Mouse (Mus musculus): ENCODE data around the gene Prss41. TPM values are rescaled to one million over a fixed set of nuclear protein-coding genes. Genes with fewer than 3 reads are reported as not detected.

Gene Prss41
- total and polyA plus RNA-seq, 3 experiments = 0.29 TPM; not detected in 2

- Histone ChIP-seq H3K27ac (no peak overlapping the region), H3K36me3 (ENCODE audit: control insufficient read depth, insufficient read depth, low read length) (peaks cover 14% of the 10 kb centered on the region), H3K4me1 (ENCODE audit: control insufficient read depth, insufficient read depth, low read length) (no peaks in the 10 kb centered on the region), H3K9ac (ENCODE audit: low read depth, low read length) (no peak overlapping the region), H3K79me2 (replicated peaks; ENCODE audit: control insufficient read depth, insufficient read depth, low read length) (no peaks in the 10 kb centered on the region; the same call in 1 of the 2 replicates), H3K27me3 (ENCODE audit: control insufficient read depth, insufficient read depth, low read length) (no peaks in the 10 kb centered on the region), H3K4me3 (no peak overlapping the region)
- 76% methylated on average over 16 of the region's 16 CpGs for WGBS
- TF ChIP-seq EP300 (IDR thresholded peaks at IDR 0.05; ENCODE audit: insufficient read depth, low read depth, low read length) (no peak), POLR2A (IDR thresholded peaks at IDR 0.05; ENCODE audit: insufficient read depth, low read depth, low read length) (no peak), CTCF (IDR thresholded peaks at IDR 0.05) (no peak)
- no peak for DNase-seq
- intact Hi-C loops (cut with DNase I) = no loop called here
These were observed 21.0 kb downstream of the Prss41 start for GRCm38 (mm10) chr17:23823018-23823417.

- Histone ChIP-seq H3K79me2 (replicated peaks; ENCODE audit: control insufficient read depth, insufficient read depth, low read length) (no peaks in the 10 kb centered on the region), H3K4me1 (ENCODE audit: control insufficient read depth, insufficient read depth, low read length) (no peaks in the 10 kb centered on the region), H3K36me3 (ENCODE audit: control insufficient read depth, insufficient read depth, low read length) (peaks cover 19% of the 10 kb centered on the region), H3K9ac (ENCODE audit: low read depth, low read length) (no peak overlapping the region), H3K27me3 (ENCODE audit: control insufficient read depth, insufficient read depth, low read length) (no peaks in the 10 kb centered on the region), H3K27ac (no peak overlapping the region), H3K4me3 (no peak overlapping the region)
- no peak for DNase-seq
- intact Hi-C loops (cut with DNase I) = no loop called here
- 60% methylated on average over 6 of the region's 6 CpGs for WGBS
- no peak for TF ChIP-seq POLR2A (IDR thresholded peaks at IDR 0.05; ENCODE audit: insufficient read depth, low read depth, low read length)
- TF ChIP-seq CTCF (IDR thresholded peaks at IDR 0.05) = no peak
- no peak for TF ChIP-seq EP300 (IDR thresholded peaks at IDR 0.05; ENCODE audit: insufficient read depth, low read depth, low read length)
These were observed 21.9 kb downstream of the Prss41 start for GRCm38 (mm10) chr17:23822094-23822493.

- TF ChIP-seq EP300 (IDR thresholded peaks at IDR 0.05; ENCODE audit: insufficient read depth, low read depth, low read length) (no peak), CTCF (IDR thresholded peaks at IDR 0.05) (no peak), POLR2A (IDR thresholded peaks at IDR 0.05; ENCODE audit: insufficient read depth, low read depth, low read length) (no peak)
- 96% methylated on average over 5 of the region's 5 CpGs for WGBS
- H3K4me3 ChIP-seq = no peak overlapping the region
- no peaks in the 10 kb centered on the region for H3K27me3 ChIP-seq (ENCODE audit: control insufficient read depth, insufficient read depth, low read length)
- no peak for DNase-seq
- H3K9ac ChIP-seq (ENCODE audit: low read depth, low read length) = no peak overlapping the region
- no peak overlapping the region for H3K27ac ChIP-seq
- no peaks in the 10 kb centered on the region for H3K79me2 ChIP-seq (replicated peaks; ENCODE audit: control insufficient read depth, insufficient read depth, low read length)
- H3K4me1 ChIP-seq (ENCODE audit: control insufficient read depth, insufficient read depth, low read length) = no peaks in the 10 kb centered on the region
- peaks cover 22% of the 10 kb centered on the region for H3K36me3 ChIP-seq (ENCODE audit: control insufficient read depth, insufficient read depth, low read length)
- intact Hi-C loops (cut with DNase I) = no loop called here
These were observed 23.2 kb downstream of the Prss41 start for GRCm38 (mm10) chr17:23820731-23821130.

GRCm38 (mm10) chr17:23819235-23819634, 24.7 kb downstream of the Prss41 start:
- no peak for DNase-seq
- H3K4me1 ChIP-seq (ENCODE audit: control insufficient read depth, insufficient read depth, low read length) = no peaks in the 10 kb centered on the region
- no peak for TF ChIP-seq POLR2A (IDR thresholded peaks at IDR 0.05; ENCODE audit: insufficient read depth, low read depth, low read length)
- no peak for TF ChIP-seq EP300 (IDR thresholded peaks at IDR 0.05; ENCODE audit: insufficient read depth, low read depth, low read length)
- TF ChIP-seq CTCF (IDR thresholded peaks at IDR 0.05) = no peak
- no peak overlapping the region for H3K9ac ChIP-seq (ENCODE audit: low read depth, low read length)
- no peaks in the 10 kb centered on the region for H3K79me2 ChIP-seq (replicated peaks; ENCODE audit: control insufficient read depth, insufficient read depth, low read length)
- H3K27me3 ChIP-seq (ENCODE audit: control insufficient read depth, insufficient read depth, low read length) = no peaks in the 10 kb centered on the region
- intact Hi-C loops (cut with DNase I) = no loop called here
- 97% methylated on average over 25 of the region's 25 CpGs for WGBS
- H3K27ac ChIP-seq = no peak overlapping the region
- H3K4me3 ChIP-seq = no peak overlapping the region
- H3K36me3 ChIP-seq (ENCODE audit: control insufficient read depth, insufficient read depth, low read length) = peaks cover 27% of the 10 kb centered on the region

GRCm38 (mm10) chr17:23818579-23818978, 25.4 kb downstream of the Prss41 start:
- H3K36me3 ChIP-seq (ENCODE audit: control insufficient read depth, insufficient read depth, low read length) = peaks cover 32% of the 10 kb centered on the region
- H3K4me3 ChIP-seq = no peak overlapping the region
- no peak for TF ChIP-seq POLR2A (IDR thresholded peaks at IDR 0.05; ENCODE audit: insufficient read depth, low read depth, low read length)
- no peak for TF ChIP-seq CTCF (IDR thresholded peaks at IDR 0.05)
- TF ChIP-seq EP300 (IDR thresholded peaks at IDR 0.05; ENCODE audit: insufficient read depth, low read depth, low read length) = no peak
- no peak overlapping the region for H3K27ac ChIP-seq
- no peaks in the 10 kb centered on the region for H3K27me3 ChIP-seq (ENCODE audit: control insufficient read depth, insufficient read depth, low read length)
- WGBS = 92% methylated on average over 8 of the region's 8 CpGs
- DNase-seq = no peak
- intact Hi-C loops (cut with DNase I) = no loop called here
- H3K9ac ChIP-seq (ENCODE audit: low read depth, low read length) = no peak overlapping the region
- no peaks in the 10 kb centered on the region for H3K4me1 ChIP-seq (ENCODE audit: control insufficient read depth, insufficient read depth, low read length)
- H3K79me2 ChIP-seq (replicated peaks; ENCODE audit: control insufficient read depth, insufficient read depth, low read length) = no peaks in the 10 kb centered on the region

- Histone ChIP-seq H3K4me1 (ENCODE audit: control insufficient read depth, insufficient read depth, low read length) (no peaks in the 10 kb centered on the region), H3K4me3 (no peak overlapping the region)
- WGBS = 99% methylated on average over 16 of the region's 16 CpGs
These were observed 28.3 kb downstream of the Prss41 start for GRCm38 (mm10) chr17:23815641-23816040.

More at GRCm38 (mm10) chr17:23815641-23816040, 28.3 kb downstream of the Prss41 start:
- Histone ChIP-seq H3K9ac (ENCODE audit: low read depth, low read length) (no peak overlapping the region), H3K36me3 (ENCODE audit: control insufficient read depth, insufficient read depth, low read length) (peaks cover 43% of the 10 kb centered on the region), H3K79me2 (replicated peaks; ENCODE audit: control insufficient read depth, insufficient read depth, low read length) (no peaks in the 10 kb centered on the region), H3K27me3 (ENCODE audit: control insufficient read depth, insufficient read depth, low read length) (no peaks in the 10 kb centered on the region), H3K27ac (no peak overlapping the region)
- intact Hi-C loops (cut with DNase I) = no loop called here
- TF ChIP-seq EP300 (IDR thresholded peaks at IDR 0.05; ENCODE audit: insufficient read depth, low read depth, low read length) (no peak), POLR2A (IDR thresholded peaks at IDR 0.05; ENCODE audit: insufficient read depth, low read depth, low read length) (no peak), CTCF (IDR thresholded peaks at IDR 0.05) (no peak)
- no peak for DNase-seq
